Mouse (Mus musculus) liver, postnatal 0 days (tissue): ENCODE data around the gene Fance.

Experiments
- CTCF ChIP-seq: sonication (generic); IDR thresholded peaks from 2 replicates; pipeline ENCODE4 v1.5.1; 2016; ENCODE audit warnings: antibody characterized with exemption, low read depth
- EP300 ChIP-seq: IDR thresholded peaks from 2 replicates; pipeline ENCODE4 v1.6.1; 2016; ENCODE audit warnings: antibody characterized with exemption, low read depth, mild to moderate bottlenecking

DNA sequence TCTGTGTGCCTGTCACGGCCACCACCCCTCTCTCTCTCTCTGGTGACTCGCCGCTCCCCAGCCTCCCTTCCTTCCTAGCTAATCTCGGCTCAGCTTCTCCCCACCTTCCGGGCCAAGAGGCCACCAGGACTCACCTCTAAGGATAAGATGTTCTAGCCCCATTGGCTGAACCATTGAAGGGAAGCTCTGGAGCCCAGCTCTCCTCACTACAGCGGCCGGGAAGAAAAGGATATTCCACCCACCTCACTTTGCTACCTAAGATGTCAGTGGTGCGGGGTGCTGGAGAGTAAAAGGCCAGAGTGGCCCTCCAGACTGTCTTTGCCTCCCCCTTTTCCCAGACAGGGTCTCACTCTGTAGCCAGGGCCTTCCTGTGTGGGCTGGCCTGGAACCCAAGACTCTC, 51.8 kb downstream of the Fance start, which contains the start of gene Tulp1:
- no peak for TF ChIP-seq EP300
- no peak for TF ChIP-seq CTCF
